Mouse (Mus musculus): ENCODE measurements around the gene Fance. TPM values are rescaled to one million over a fixed set of nuclear protein-coding genes. Genes with fewer than 3 reads are reported as not detected.

Fance gene
- polyA plus RNA-seq, 1 experiment from 2014 or later = 18.5 TPM

GRCm38 (mm10) chr17:28371286-28371685 lies 58.0 kb downstream of the Fance start:
- 76% methylated on average over 2 of the region's 2 CpGs for WGBS
- no peak for DNase-seq (ENCODE audit: low spot score, missing footprints)

GRCm38 (mm10) chr17:28371941-28372340 lies 58.6 kb downstream of the Fance start:
- no peaks in the 10 kb centered on the region for H3K9me3 ChIP-seq (ENCODE audit: control insufficient read depth, low read length)
- H3K9ac ChIP-seq (ENCODE audit: low read length) = no peak overlapping the region
- WGBS = 63% methylated on average over 1 of the region's 1 CpGs
- DNase-seq (ENCODE audit: low spot score, missing footprints) (no peak), ATAC-seq (ENCODE audit: low FRiP score) (no peak)
- no peak overlapping the region for H3K4me3 ChIP-seq (ENCODE audit: low read depth, low read length)
- H3K27me3 ChIP-seq (ENCODE audit: control insufficient read depth, insufficient read depth, low read length) = peaks cover 13% of the 10 kb centered on the region
- H3K4me1 ChIP-seq (ENCODE audit: control insufficient read depth, insufficient read depth, low read length) = no peaks in the 10 kb centered on the region
- H3K36me3 ChIP-seq (ENCODE audit: control insufficient read depth, insufficient read depth, low read length) = no peaks in the 10 kb centered on the region
- H3K27ac ChIP-seq (ENCODE audit: low read depth, low read length) = no peak overlapping the region
- no peak overlapping the region for H3K4me2 ChIP-seq

More at GRCm38 (mm10) chr17:28371286-28371685, 58.0 kb downstream of the Fance start:
- no peaks in the 10 kb centered on the region for H3K4me1 ChIP-seq (ENCODE audit: control insufficient read depth, insufficient read depth, low read length)
- H3K9ac ChIP-seq (ENCODE audit: low read length) = no peak overlapping the region
- H3K4me3 ChIP-seq (ENCODE audit: low read depth, low read length) = no peak overlapping the region
- no peak overlapping the region for H3K27ac ChIP-seq (ENCODE audit: low read depth, low read length)
- no peak overlapping the region for H3K4me2 ChIP-seq
- ATAC-seq (ENCODE audit: low FRiP score) = no peak
- no peaks in the 10 kb centered on the region for H3K9me3 ChIP-seq (ENCODE audit: control insufficient read depth, low read length)
- H3K27me3 ChIP-seq (ENCODE audit: control insufficient read depth, insufficient read depth, low read length) = peaks cover 13% of the 10 kb centered on the region
- no peaks in the 10 kb centered on the region for H3K36me3 ChIP-seq (ENCODE audit: control insufficient read depth, insufficient read depth, low read length)

- DNase-seq (ENCODE audit: low spot score, missing footprints) (peak; percentile 92), ATAC-seq (ENCODE audit: low FRiP score) (no peak)
- no peak overlapping the region for H3K4me3 ChIP-seq (ENCODE audit: low read depth, low read length)
- H3K4me1 ChIP-seq (ENCODE audit: control insufficient read depth, insufficient read depth, low read length) = no peaks in the 10 kb centered on the region
- no peak overlapping the region for H3K27ac ChIP-seq (ENCODE audit: low read depth, low read length)
- H3K36me3 ChIP-seq (ENCODE audit: control insufficient read depth, insufficient read depth, low read length) = no peaks in the 10 kb centered on the region
- no peak overlapping the region for H3K4me2 ChIP-seq
- H3K9ac ChIP-seq (ENCODE audit: low read length) = no peak overlapping the region
- peaks cover 13% of the 10 kb centered on the region for H3K27me3 ChIP-seq (ENCODE audit: control insufficient read depth, insufficient read depth, low read length)
- no peaks in the 10 kb centered on the region for H3K9me3 ChIP-seq (ENCODE audit: control insufficient read depth, low read length)
- WGBS = 14% methylated on average over 10 of the region's 10 CpGs
These were observed 60.5 kb downstream of the Fance start for GRCm38 (mm10) chr17:28373821-28374220.

GRCm38 (mm10) chr17:28374494-28374893 lies 61.2 kb downstream of the Fance start:
- Histone ChIP-seq H3K9ac (ENCODE audit: low read length) (no peak overlapping the region), H3K9me3 (ENCODE audit: control insufficient read depth, low read length) (no peaks in the 10 kb centered on the region), H3K4me2 (no peak overlapping the region), H3K4me3 (ENCODE audit: low read depth, low read length) (no peak overlapping the region), H3K27me3 (ENCODE audit: control insufficient read depth, insufficient read depth, low read length) (peaks cover 13% of the 10 kb centered on the region), H3K27ac (ENCODE audit: low read depth, low read length) (no peak overlapping the region), H3K4me1 (ENCODE audit: control insufficient read depth, insufficient read depth, low read length) (no peaks in the 10 kb centered on the region), H3K36me3 (ENCODE audit: control insufficient read depth, insufficient read depth, low read length) (no peaks in the 10 kb centered on the region)
- ATAC-seq (ENCODE audit: low FRiP score) = no peak
- no peak for DNase-seq (ENCODE audit: low spot score, missing footprints)
- 18% methylated on average over 16 of the region's 16 CpGs for WGBS

- Histone ChIP-seq H3K9ac (ENCODE audit: low read length) (no peak overlapping the region), H3K27me3 (ENCODE audit: control insufficient read depth, insufficient read depth, low read length) (peaks cover 13% of the 10 kb centered on the region), H3K4me3 (ENCODE audit: low read depth, low read length) (no peak overlapping the region), H3K36me3 (ENCODE audit: control insufficient read depth, insufficient read depth, low read length) (no peaks in the 10 kb centered on the region), H3K4me2 (no peak overlapping the region), H3K9me3 (ENCODE audit: control insufficient read depth, low read length) (no peaks in the 10 kb centered on the region), H3K4me1 (ENCODE audit: control insufficient read depth, insufficient read depth, low read length) (peaks cover 7% of the 10 kb centered on the region), H3K27ac (ENCODE audit: low read depth, low read length) (no peak overlapping the region)
- DNase-seq (ENCODE audit: low spot score, missing footprints) (no peak), ATAC-seq (ENCODE audit: low FRiP score) (no peak)
- WGBS = 14% methylated on average over 17 of the region's 17 CpGs
These were observed 62.3 kb downstream of the Fance start for GRCm38 (mm10) chr17:28375592-28376061.

Other genes with a start within 250 kb of the Fance start
- gene Tcp11, start 232.9 kb upstream of the Fance start, polyA plus RNA-seq (2014; fragmentation: Nextera tagmentation; extraction: Ambion mirVana) = 0.70 and 1.0 TPM in 2 replicates
- gene Scube3, start 171.4 kb upstream of the Fance start, polyA plus RNA-seq (2014; fragmentation: Nextera tagmentation; extraction: Ambion mirVana) = 10.1 and 10.2 TPM in 2 replicates
- gene Zfp523, start 136.4 kb upstream of the Fance start, polyA plus RNA-seq (2014; fragmentation: Nextera tagmentation; extraction: Ambion mirVana) = 24.6 and 30.2 TPM in 2 replicates
- 1.7 and 1.8 TPM in 2 replicates for gene Def6, start 105.7 kb upstream of the Fance start, polyA plus RNA-seq (2014; fragmentation: Nextera tagmentation; extraction: Ambion mirVana)
- gene Ppard, start 80.8 kb upstream of the Fance start, polyA plus RNA-seq (2014; fragmentation: Nextera tagmentation; extraction: Ambion mirVana) = 1.7 and 1.8 TPM in 2 replicates
- gene Rpl10a, start 15.0 kb downstream of the Fance start, polyA plus RNA-seq (2014; fragmentation: Nextera tagmentation; extraction: Ambion mirVana) = 465 and 471 TPM in 2 replicates
- 3.5 and 3.7 TPM in 2 replicates for gene Tead3, start 37.3 kb downstream of the Fance start, polyA plus RNA-seq (2014; fragmentation: Nextera tagmentation; extraction: Ambion mirVana)
- gene Tulp1, start 51.7 kb downstream of the Fance start, polyA plus RNA-seq (2014; fragmentation: Nextera tagmentation; extraction: Ambion mirVana) = 4.6 and 4.9 TPM in 2 replicates
- gene Fkbp5, start 204.0 kb downstream of the Fance start, polyA plus RNA-seq (2014; fragmentation: Nextera tagmentation; extraction: Ambion mirVana) = 9.8 and 10.9 TPM in 2 replicates
- gene Armc12, start 217.3 kb downstream of the Fance start, polyA plus RNA-seq (2014; fragmentation: Nextera tagmentation; extraction: Ambion mirVana) = not detected in 2 replicates
- not detected in 2 replicates for gene Clpsl2, start 235.9 kb downstream of the Fance start, polyA plus RNA-seq (2014; fragmentation: Nextera tagmentation; extraction: Ambion mirVana)
- not detected in 2 replicates for gene Clps, start 247.2 kb downstream of the Fance start, polyA plus RNA-seq (2014; fragmentation: Nextera tagmentation; extraction: Ambion mirVana)

Measured in midbrain, embryonic 11.5 days (tissue).